Mouse (Mus musculus) CH12.LX (cell line): Measurements from ENCODE around the gene 4930519G04Rik. TPM values are rescaled to one million over a fixed set of nuclear protein-coding genes. Genes with fewer than 3 reads are reported as not detected.

ENCODE experiments used
- DNase-seq: peaks from one replicate; pipeline ENCODE4 v3.0.0-alpha.2; 2013; ENCODE audit errors: extremely low read depth
- H3K27ac ChIP-seq: 2 replicates; pipeline ENCODE4 v1.5.1; 2012; ENCODE audit warnings: low read depth, mild to moderate bottlenecking, control low read depth, moderate library complexity; ENCODE audit not compliant: insufficient read depth
- H3K27me3 ChIP-seq: replicated peaks from 2 replicates; pipeline ENCODE3; 2012; ENCODE audit warnings: inconsistent platforms
- H3K36me3 ChIP-seq, 2 experiments: replicated peaks in 1 of 2; 2 replicates each; pipeline versions ENCODE3 to v1.6.1; 2012; ENCODE audit warnings: inconsistent platforms in 1 of 2, low read length in 1 of 2, mild to moderate bottlenecking in 1 of 2, mixed read lengths in 1 of 2, moderate library complexity in 1 of 2; ENCODE audit not compliant: control insufficient read depth in 1 of 2, insufficient read depth in 1 of 2
- H3K4me1 ChIP-seq, 2 experiments: 2 replicates each; pipeline ENCODE4 v1.6.1; 2012; ENCODE audit warnings: inconsistent platforms in 1 of 2, moderate library complexity in 1 of 2; ENCODE audit not compliant: insufficient read depth in 2 of 2, control insufficient read depth in 1 of 2
- H3K4me2 ChIP-seq: 2 replicates; pipeline ENCODE4 v1.6.1; 2012; ENCODE audit warnings: low read depth, mild to moderate bottlenecking, control low read depth; ENCODE audit not compliant: poor library complexity, insufficient read depth, severe bottlenecking
- H3K4me3 ChIP-seq, 3 experiments: fragments of 150-350 bp in 1 of 3; sonication (generic) in 1 of 3; replicated peaks in 1 of 3; 2 replicates each; pipeline versions ENCODE3 to v1.5.1; 2011 to 2012; ENCODE audit warnings: low read depth in 2 of 3, low read length in 2 of 3, mild to moderate bottlenecking in 2 of 3, moderate library complexity in 2 of 3, control low read depth in 1 of 3, improper control_type of control experiment in 1 of 3, inconsistent platforms in 1 of 3, mixed read lengths in 1 of 3; ENCODE audit not compliant: poor library complexity in 1 of 3
- H3K79me2 ChIP-seq: replicated peaks from 2 replicates; pipeline ENCODE4 v1.6.1; 2012; ENCODE audit warnings: mild to moderate bottlenecking, moderate library complexity; ENCODE audit not compliant: control insufficient read depth, poor library complexity, insufficient read depth, severe bottlenecking; ENCODE audit errors: extremely low read depth
- H3K9ac ChIP-seq: 2 replicates; pipeline ENCODE4 v1.6.1; 2012; ENCODE audit warnings: low read depth, mild to moderate bottlenecking, control low read depth, moderate library complexity; ENCODE audit not compliant: insufficient read depth
- H3K9me3 ChIP-seq: replicated peaks from 2 replicates; pipeline ENCODE3; 2012; ENCODE audit warnings: low read length, inconsistent platforms, mixed read lengths
- BHLHE40 ChIP-seq: IDR thresholded peaks from 2 replicates; pipeline ENCODE4 v1.6.1; 2011; ENCODE audit warnings: mild to moderate bottlenecking, low read depth, low read length, improper control_type of control experiment
- CHD2 ChIP-seq: IDR thresholded peaks from 2 replicates; pipeline ENCODE4 v1.6.1; 2011; ENCODE audit warnings: low read length, improper control_type of control experiment
- CTCF ChIP-seq, 2 experiments: IDR thresholded peaks in 1 of 2; conservative IDR thresholded peaks in 1 of 2; 2 replicates each; pipeline ENCODE4 v1.5.1; 2011 to 2012; ENCODE audit warnings: low read depth in 2 of 2, low read length in 2 of 2, improper control_type of control experiment in 1 of 2, inconsistent platforms in 1 of 2, mild to moderate bottlenecking in 1 of 2, moderate library complexity in 1 of 2
- EP300 ChIP-seq: IDR thresholded peaks from 2 replicates; pipeline ENCODE4 v1.6.1; 2011; ENCODE audit warnings: low read length, improper control_type of control experiment
- ETS1 ChIP-seq: conservative IDR thresholded peaks from 2 replicates; pipeline ENCODE4 v1.6.1; 2012; ENCODE audit warnings: low read depth, mild to moderate bottlenecking, inconsistent platforms, low read length, improper control_type of control experiment, moderate library complexity
- GABPA ChIP-seq: IDR thresholded peaks from 2 replicates; pipeline ENCODE4 v1.6.1; 2012; ENCODE audit warnings: low read depth, low read length, improper control_type of control experiment, inconsistent platforms; ENCODE audit not compliant: insufficient replicate concordance
- JUN ChIP-seq: IDR thresholded peaks from 2 replicates; pipeline ENCODE4 v1.6.1; 2011; ENCODE audit warnings: low read depth, mild to moderate bottlenecking, low read length, improper control_type of control experiment, moderate library complexity; ENCODE audit not compliant: insufficient read depth
- JUND ChIP-seq: conservative IDR thresholded peaks from 2 replicates; pipeline ENCODE4 v1.6.1; 2011; ENCODE audit warnings: low read depth, low read length, improper control_type of control experiment
- MAX ChIP-seq: IDR thresholded peaks from 2 replicates; pipeline ENCODE4 v1.6.1; 2011; ENCODE audit warnings: low read length, improper control_type of control experiment
- MAZ ChIP-seq: IDR thresholded peaks from 2 replicates; pipeline ENCODE4 v1.6.1; 2012; ENCODE audit warnings: low read depth, mild to moderate bottlenecking, inconsistent platforms, low read length, improper control_type of control experiment, moderate library complexity
- MYC ChIP-seq: IDR thresholded peaks from 2 replicates; pipeline ENCODE4 v1.6.1; 2011; ENCODE audit warnings: low read depth, mild to moderate bottlenecking, improper control_type of control experiment, low read length
- NELFE ChIP-seq: IDR thresholded peaks from 2 replicates; pipeline ENCODE4 v1.6.1; 2011; ENCODE audit warnings: low read depth, low read length, improper control_type of control experiment
- NRF1 ChIP-seq: IDR thresholded peaks from 2 replicates; pipeline ENCODE4 v1.6.1; 2014; ENCODE audit warnings: low read depth, mild to moderate bottlenecking, inconsistent platforms, low read length, improper control_type of control experiment, moderate library complexity
- PAX5 ChIP-seq: IDR thresholded peaks from 2 replicates; pipeline ENCODE4 v1.6.1; 2012; ENCODE audit warnings: low read length, inconsistent platforms, mixed read lengths
- POLR2AphosphoS2 ChIP-seq: IDR thresholded peaks from 2 replicates; pipeline ENCODE4 v1.6.1; 2011; ENCODE audit warnings: low read depth, low read length, improper control_type of control experiment
- RAD21 ChIP-seq: IDR thresholded peaks from 2 replicates; pipeline ENCODE4 v1.6.1; 2011; ENCODE audit warnings: low read depth, mild to moderate bottlenecking, low read length, improper control_type of control experiment, moderate library complexity
- RCOR1 ChIP-seq: conservative IDR thresholded peaks from 2 replicates; pipeline ENCODE4 v1.6.1; 2012; ENCODE audit warnings: low read depth, mild to moderate bottlenecking, inconsistent platforms, low read length, improper control_type of control experiment
- SIN3A ChIP-seq: IDR thresholded peaks from 2 replicates; pipeline ENCODE4 v1.6.1; 2012; ENCODE audit warnings: low read length, improper control_type of control experiment, inconsistent platforms
- SMC3 ChIP-seq: IDR thresholded peaks from 2 replicates; pipeline ENCODE4 v1.6.1; 2011; ENCODE audit warnings: low read depth, low read length, improper control_type of control experiment
- TBP ChIP-seq: conservative IDR thresholded peaks from 2 replicates; pipeline ENCODE4 v1.6.1; 2011; ENCODE audit warnings: low read depth, low read length, improper control_type of control experiment
- USF2 ChIP-seq: conservative IDR thresholded peaks from 2 replicates; pipeline ENCODE4 v1.6.1; 2011; ENCODE audit warnings: low read depth, low read length, improper control_type of control experiment
- ZC3H11A ChIP-seq: IDR thresholded peaks from 2 replicates; pipeline ENCODE4 v1.6.1; 2012; ENCODE audit warnings: low read depth, mild to moderate bottlenecking, inconsistent platforms, low read length, improper control_type of control experiment
- ZKSCAN1 ChIP-seq: IDR thresholded peaks from 2 replicates; pipeline ENCODE4 v1.6.1; 2012; ENCODE audit warnings: low read depth, inconsistent platforms, low read length, improper control_type of control experiment, borderline replicate concordance
- ZMIZ1 ChIP-seq: IDR thresholded peaks from 2 replicates; pipeline ENCODE4 v1.6.1; 2012; ENCODE audit warnings: low read depth, mild to moderate bottlenecking, inconsistent platforms, low read length, improper control_type of control experiment
- ZNF384 ChIP-seq: IDR thresholded peaks from 2 replicates; pipeline ENCODE4 v1.6.1; 2012; ENCODE audit warnings: low read depth, low read length, improper control_type of control experiment, inconsistent platforms
- dilution Hi-C: fragments of 300-500 bp; cut with MboI; formaldehyde crosslinking; loops from 2 replicates; pipeline ENCODE4 v1.14.3; 2020; ENCODE audit warnings: low sequenced_read_pairs; ENCODE audit not compliant: extremely low pct_unique_long_range_greater_than_20kb, extremely low pct_ligation_motif_present
- in situ Hi-C: fragments of 300-500 bp; cut with MboI; formaldehyde crosslinking; loops from 3 replicates; pipeline ENCODE4 v1.14.3; 2019; ENCODE audit warnings: low sequenced_read_pairs, low pct_ligation_motif_present, low pct_unique_long_range_greater_than_20kb, mixed read lengths
- polyA plus RNA-seq: library from polyadenylated mRNA; unstranded; fragments of >175 nt; gene quantifications from 2 replicates; pipeline ENCODE4 v1.2.1, GENCODE M21; 2012; ENCODE audit warnings: low read depth; ENCODE audit not compliant: insufficient read length
- total RNA-seq, 2 experiments: library from RNA; depleted of rRNA; stranded (reverse); fragments of 300-350 nt in 1 of 2; fragments of >200 nt in 1 of 2; gene quantifications; 2 replicates each; pipeline ENCODE4 v1.2.3; 2012 to 2014

Gene 4930519G04Rik
- total and polyA plus RNA-seq, 3 experiments, result not detected

DNA sequence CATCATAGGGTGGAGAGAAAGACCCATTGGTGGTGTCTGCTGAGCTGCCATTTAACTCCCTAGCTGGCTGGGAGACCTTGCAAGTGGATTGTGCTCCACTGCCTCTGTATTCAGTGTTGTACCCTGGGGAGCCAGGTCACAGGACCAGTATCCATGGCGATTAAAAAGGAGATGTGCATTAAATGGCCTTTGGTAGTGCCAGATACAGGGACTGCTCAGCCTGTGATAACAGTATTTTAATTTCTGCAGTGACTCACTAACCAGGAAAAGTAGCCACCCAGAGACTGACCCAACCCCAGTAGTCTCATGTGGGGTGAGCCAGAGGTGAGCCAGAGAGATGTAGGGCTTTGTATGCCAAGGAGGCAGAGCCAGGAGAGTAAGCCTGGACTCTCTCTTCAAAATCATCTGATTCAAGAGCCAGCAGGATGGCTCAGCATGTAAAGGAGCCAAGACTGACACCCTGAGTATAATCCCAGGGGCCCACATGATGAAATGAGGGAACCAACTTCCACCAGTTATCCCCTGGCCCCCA lies 72.8 kb downstream of the 4930519G04Rik start:
- Histone ChIP-seq H3K36me3 (no peaks in the 10 kb centered on the region), H3K4me1 (peaks cover 11 to 21% of the 10 kb centered on the region in 2 experiments), H3K9ac (no peak overlapping the region), H3K9me3 (no peaks in the 10 kb centered on the region), H3K27ac (no peak overlapping the region), H3K4me3 (no peak overlapping the region), H3K27me3 (no peaks in the 10 kb centered on the region), H3K4me2 (no peak overlapping the region), H3K79me2 (no peaks in the 10 kb centered on the region)
- dilution Hi-C loops, result no loop called here
- no peak for DNase-seq
- TF ChIP-seq NRF1, result no peak
- TF ChIP-seq ZMIZ1, result no peak
- TF ChIP-seq NELFE, result no peak
- no peak for TF ChIP-seq RCOR1
- TF ChIP-seq CHD2, result no peak
- TF ChIP-seq RAD21, result no peak
- no peak for TF ChIP-seq POLR2AphosphoS2
- no peak for TF ChIP-seq MAX
- TF ChIP-seq MAZ, result no peak
- no peak for TF ChIP-seq MYC
- no peak for TF ChIP-seq BHLHE40
- no peak for TF ChIP-seq PAX5
- TF ChIP-seq EP300, result no peak
- no peak for TF ChIP-seq ZKSCAN1
- in situ Hi-C loops, result no loop called here

DNA sequence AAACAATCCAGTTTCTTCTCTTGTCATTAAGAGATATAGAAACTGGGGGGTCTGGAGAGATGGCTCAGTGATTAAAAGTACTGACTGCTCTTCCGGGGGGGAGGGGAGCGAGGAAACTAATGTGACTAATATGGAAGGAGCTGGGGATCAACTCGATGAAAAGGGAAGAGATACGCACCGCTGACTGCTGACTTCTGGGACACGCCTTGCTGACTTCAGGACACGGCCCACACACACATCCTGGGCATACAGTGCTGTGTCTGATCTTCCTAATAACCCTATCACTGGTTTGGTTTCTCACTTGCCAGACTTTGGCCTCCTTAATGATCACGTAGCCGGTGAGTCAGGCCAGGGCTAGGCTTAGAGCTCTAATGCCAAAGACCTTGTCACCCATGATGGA lies 73.3 kb downstream of the 4930519G04Rik start:
- TF ChIP-seq USF2 (no peak), ZNF384 (no peak), ZMIZ1 (no peak), SIN3A (no peak), ZC3H11A (no peak), GABPA (no peak), TBP (no peak), SMC3 (no peak), MAX (no peak), BHLHE40 (no peak), MYC (no peak), JUN (no peak), NRF1 (no peak), CTCF (conservative IDR thresholded peaks at IDR 0.05 in 1 of 2, IDR thresholded peaks at IDR 0.05 in 1 of 2; ENCODE audit: low read depth in 2 of 2, low read length in 2 of 2) (no peak), ETS1 (no peak), POLR2AphosphoS2 (no peak), JUND (no peak)
- no peak for DNase-seq
- peaks cover 8 to 18% of the 10 kb centered on the region in 2 experiments for H3K4me1 ChIP-seq
- in situ Hi-C loops, result no loop called here
- H3K9me3 ChIP-seq, result no peaks in the 10 kb centered on the region
- no peaks in the 10 kb centered on the region for H3K36me3 ChIP-seq
- H3K79me2 ChIP-seq, result no peaks in the 10 kb centered on the region
- no peak overlapping the region for H3K9ac ChIP-seq
- no peaks in the 10 kb centered on the region for H3K27me3 ChIP-seq
- no peak overlapping the region for H3K4me2 ChIP-seq
- dilution Hi-C loops, result no loop called here
- no peak overlapping the region for H3K27ac ChIP-seq
- no peak overlapping the region for H3K4me3 ChIP-seq
